Mouse (Mus musculus): ENCODE results near the gene Nav3. TPM values are rescaled to one million over a fixed set of nuclear protein-coding genes. Genes with fewer than 3 reads are reported as not detected.

Nav3 gene
- polyA plus RNA-seq, 1 experiment from 2014 or later, result 10.7 TPM

DNA sequence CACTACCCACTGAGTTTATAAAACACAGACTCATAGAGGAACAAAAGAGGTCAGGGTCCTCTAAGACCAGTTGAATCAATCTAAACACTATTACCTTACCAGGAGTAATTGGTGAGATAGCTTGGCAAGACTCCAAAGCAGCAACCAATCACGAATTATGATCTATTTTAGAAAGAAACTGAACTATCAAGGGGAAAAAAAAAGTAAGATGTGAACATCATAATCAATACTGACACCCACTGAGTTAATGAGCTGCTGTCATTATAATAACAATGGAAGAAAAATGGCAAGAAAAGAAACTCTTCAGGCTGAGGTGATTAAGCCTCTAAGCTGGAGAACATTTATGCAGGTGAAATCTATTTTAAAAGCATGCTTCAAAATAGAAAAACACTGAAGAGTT lies 653.8 kb downstream of the Nav3 start:
- Histone ChIP-seq H3K36me3 (ENCODE audit: control insufficient read depth, insufficient read depth, low read length) (no peaks in the 10 kb centered on the region), H3K4me2 (ENCODE audit: low read depth, low read length) (no peak overlapping the region), H3K4me3 (ENCODE audit: low read depth, low read length) (no peak overlapping the region), H3K9ac (ENCODE audit: low read depth, low read length) (no peak overlapping the region), H3K4me1 (ENCODE audit: control insufficient read depth, insufficient read depth, low read length) (no peaks in the 10 kb centered on the region), H3K27ac (replicated peaks; ENCODE audit: low read depth, low read length) (no peak overlapping the region), H3K9me3 (ENCODE audit: control insufficient read depth, low read length) (no peaks in the 10 kb centered on the region), H3K27me3 (replicated peaks; ENCODE audit: control insufficient read depth, insufficient read depth, low read length) (no peaks in the 10 kb centered on the region)
- ATAC-seq (ENCODE audit: low read depth), result no peak
- 48% methylated on average over 1 of the region's 1 CpGs for WGBS
- DNase-seq (ENCODE audit: low spot score), result no peak

DNA sequence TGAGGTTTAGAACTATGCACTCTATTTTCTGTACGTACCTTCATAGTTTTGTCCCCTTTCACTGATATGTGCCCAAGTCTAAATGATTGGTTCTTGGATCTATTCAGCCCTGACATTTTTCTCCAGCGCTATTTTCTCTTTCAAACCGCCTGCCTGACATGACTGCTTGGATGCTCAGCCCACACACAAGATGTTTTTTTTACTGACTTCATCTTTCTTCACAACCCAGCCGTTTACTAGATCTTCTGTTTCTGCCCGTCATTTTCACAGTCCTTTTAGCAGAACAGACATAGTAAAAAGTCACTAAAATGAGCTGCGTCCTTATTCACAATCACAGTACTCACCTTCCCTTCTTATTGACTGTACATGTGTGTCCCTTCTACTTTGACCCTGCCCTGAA lies 656.8 kb downstream of the Nav3 start:
- ATAC-seq (ENCODE audit: low read depth) (no peak), DNase-seq (ENCODE audit: low spot score) (no peak)
- H3K36me3 ChIP-seq (ENCODE audit: control insufficient read depth, insufficient read depth, low read length), result no peaks in the 10 kb centered on the region
- no peak overlapping the region for H3K27ac ChIP-seq (replicated peaks; ENCODE audit: low read depth, low read length)
- 75% methylated on average over 6 of the region's 6 CpGs for WGBS
- no peak overlapping the region for H3K4me3 ChIP-seq (ENCODE audit: low read depth, low read length)
- H3K27me3 ChIP-seq (replicated peaks; ENCODE audit: control insufficient read depth, insufficient read depth, low read length), result no peaks in the 10 kb centered on the region
- H3K4me2 ChIP-seq (ENCODE audit: low read depth, low read length), result no peak overlapping the region
- no peaks in the 10 kb centered on the region for H3K9me3 ChIP-seq (ENCODE audit: control insufficient read depth, low read length)
- H3K4me1 ChIP-seq (ENCODE audit: control insufficient read depth, insufficient read depth, low read length), result no peaks in the 10 kb centered on the region
- no peak overlapping the region for H3K9ac ChIP-seq (ENCODE audit: low read depth, low read length)

DNA sequence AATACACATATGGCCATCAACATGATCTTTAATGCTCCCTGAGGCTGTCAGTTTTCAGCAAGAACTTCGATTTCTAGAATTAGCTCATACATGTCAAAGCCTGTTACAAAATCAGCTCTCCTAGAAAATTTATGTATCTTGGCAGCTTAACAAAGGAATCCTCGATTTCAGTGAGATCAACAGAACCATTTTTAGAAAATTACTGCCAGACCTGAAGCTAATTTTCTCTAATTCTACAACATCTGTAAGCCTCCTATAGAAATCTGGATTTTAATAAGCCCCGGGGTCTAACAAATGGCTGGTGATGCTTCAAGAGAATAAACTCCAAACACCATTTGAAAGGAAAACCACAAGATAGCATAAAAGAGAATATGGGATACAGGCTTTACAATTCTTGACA lies 659.0 kb downstream of the Nav3 start:
- no peak overlapping the region for H3K4me3 ChIP-seq (ENCODE audit: low read depth, low read length)
- DNase-seq (ENCODE audit: low spot score) (peak; percentile 71), ATAC-seq (ENCODE audit: low read depth) (no peak)
- 0 out of 2 replicates have a peak overlapping the region, but pooled peaks have one; percentile 11 for H3K27ac ChIP-seq (replicated peaks; ENCODE audit: low read depth, low read length)
- no peaks in the 10 kb centered on the region for H3K27me3 ChIP-seq (replicated peaks; ENCODE audit: control insufficient read depth, insufficient read depth, low read length)
- H3K4me1 ChIP-seq (ENCODE audit: control insufficient read depth, insufficient read depth, low read length), result no peaks in the 10 kb centered on the region
- 30% methylated on average over 3 of the region's 3 CpGs for WGBS
- no peaks in the 10 kb centered on the region for H3K36me3 ChIP-seq (ENCODE audit: control insufficient read depth, insufficient read depth, low read length)
- H3K9me3 ChIP-seq (ENCODE audit: control insufficient read depth, low read length), result no peaks in the 10 kb centered on the region
- H3K4me2 ChIP-seq (ENCODE audit: low read depth, low read length), result no peak overlapping the region
- H3K9ac ChIP-seq (ENCODE audit: low read depth, low read length), result no peak overlapping the region

DNA sequence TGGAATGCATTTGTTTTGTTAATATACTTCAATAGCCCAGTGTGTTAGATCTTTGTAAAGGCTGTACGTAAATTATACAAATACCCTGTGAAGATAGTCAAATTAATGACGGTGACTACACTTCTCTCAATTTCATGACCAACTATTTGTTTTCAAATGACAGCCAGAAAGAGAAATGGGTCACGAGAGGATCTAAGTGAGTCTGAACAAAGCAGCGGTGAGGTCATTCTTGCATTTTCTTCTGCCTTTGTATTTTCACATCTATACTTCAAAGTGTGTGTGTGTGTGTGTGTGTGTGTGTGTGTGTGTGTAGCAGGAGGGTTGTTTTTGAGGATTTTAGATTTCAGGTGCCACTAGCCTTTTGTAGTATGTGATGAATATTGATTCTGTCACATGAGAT lies 662.5 kb downstream of the Nav3 start:
- WGBS, result 79% methylated on average over 4 of the region's 4 CpGs

DNA sequence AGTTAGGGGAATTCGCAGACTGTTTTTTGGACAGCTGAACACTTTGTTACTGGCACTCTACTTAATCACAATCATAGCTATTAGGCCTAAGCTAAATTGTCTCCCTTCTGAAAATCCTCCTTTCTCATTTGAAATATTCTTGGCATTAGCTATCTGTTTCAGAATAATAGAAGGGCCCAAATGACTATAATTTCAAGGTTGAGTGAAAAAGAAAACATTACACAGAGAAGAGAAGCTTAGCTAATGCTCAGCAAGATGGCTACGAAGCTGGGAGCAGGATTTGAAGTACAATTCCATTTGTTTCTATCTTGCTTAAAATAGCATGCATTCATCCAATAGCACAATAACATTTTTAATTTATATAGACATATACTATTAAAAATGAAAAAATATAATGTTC lies 667.3 kb downstream of the Nav3 start:
- ATAC-seq (ENCODE audit: low read depth) (no peak), DNase-seq (ENCODE audit: low spot score) (no peak)
- H3K27ac ChIP-seq (replicated peaks; ENCODE audit: low read depth, low read length), result no peak overlapping the region
- no peak overlapping the region for H3K4me2 ChIP-seq (ENCODE audit: low read depth, low read length)
- WGBS, result 77% methylated on average over 2 of the region's 2 CpGs
- no peaks in the 10 kb centered on the region for H3K36me3 ChIP-seq (ENCODE audit: control insufficient read depth, insufficient read depth, low read length)
- H3K9me3 ChIP-seq (ENCODE audit: control insufficient read depth, low read length), result no peaks in the 10 kb centered on the region
- no peaks in the 10 kb centered on the region for H3K27me3 ChIP-seq (replicated peaks; ENCODE audit: control insufficient read depth, insufficient read depth, low read length)
- no peak overlapping the region for H3K4me3 ChIP-seq (ENCODE audit: low read depth, low read length)
- H3K4me1 ChIP-seq (ENCODE audit: control insufficient read depth, insufficient read depth, low read length), result no peaks in the 10 kb centered on the region
- no peak overlapping the region for H3K9ac ChIP-seq (ENCODE audit: low read depth, low read length)

More for the DNA sequence above, 662.5 kb downstream of the Nav3 start:
- Histone ChIP-seq H3K9ac (ENCODE audit: low read depth, low read length) (no peak overlapping the region), H3K4me2 (ENCODE audit: low read depth, low read length) (no peak overlapping the region), H3K27ac (replicated peaks; ENCODE audit: low read depth, low read length) (no peak overlapping the region), H3K27me3 (replicated peaks; ENCODE audit: control insufficient read depth, insufficient read depth, low read length) (no peaks in the 10 kb centered on the region), H3K4me3 (ENCODE audit: low read depth, low read length) (no peak overlapping the region), H3K9me3 (ENCODE audit: control insufficient read depth, low read length) (no peaks in the 10 kb centered on the region), H3K4me1 (ENCODE audit: control insufficient read depth, insufficient read depth, low read length) (no peaks in the 10 kb centered on the region), H3K36me3 (ENCODE audit: control insufficient read depth, insufficient read depth, low read length) (no peaks in the 10 kb centered on the region)
- ATAC-seq (ENCODE audit: low read depth) (no peak), DNase-seq (ENCODE audit: low spot score) (no peak)

DNA sequence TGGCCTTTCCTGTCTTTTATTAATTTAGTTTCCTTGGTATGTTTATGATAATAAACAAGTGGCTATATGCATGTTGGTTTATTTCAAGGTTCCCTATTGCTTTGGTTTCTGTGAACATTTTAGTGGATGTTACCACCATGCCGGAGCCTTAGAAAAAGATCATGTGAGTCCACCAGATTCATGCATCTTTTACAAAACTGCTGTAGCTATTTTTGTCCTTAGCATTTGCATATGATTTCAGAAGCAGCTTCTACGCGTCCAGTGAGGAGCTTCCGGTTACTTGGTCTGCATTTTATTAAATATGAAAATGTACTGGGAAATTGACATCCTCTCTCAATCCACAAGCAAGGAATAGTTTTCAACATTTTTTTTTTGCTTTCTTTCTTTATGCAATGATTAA lies 676.9 kb downstream of the Nav3 start:
- no peaks in the 10 kb centered on the region for H3K27me3 ChIP-seq (replicated peaks; ENCODE audit: control insufficient read depth, insufficient read depth, low read length)
- no peak overlapping the region for H3K9ac ChIP-seq (ENCODE audit: low read depth, low read length)
- 72% methylated on average over 4 of the region's 4 CpGs for WGBS
- no peaks in the 10 kb centered on the region for H3K36me3 ChIP-seq (ENCODE audit: control insufficient read depth, insufficient read depth, low read length)
- no peak overlapping the region for H3K4me2 ChIP-seq (ENCODE audit: low read depth, low read length)
- H3K4me1 ChIP-seq (ENCODE audit: control insufficient read depth, insufficient read depth, low read length), result no peaks in the 10 kb centered on the region
- H3K27ac ChIP-seq (replicated peaks; ENCODE audit: low read depth, low read length), result no peak overlapping the region
- ATAC-seq (ENCODE audit: low read depth) (no peak), DNase-seq (ENCODE audit: low spot score) (no peak)
- no peaks in the 10 kb centered on the region for H3K9me3 ChIP-seq (ENCODE audit: control insufficient read depth, low read length)
- no peak overlapping the region for H3K4me3 ChIP-seq (ENCODE audit: low read depth, low read length)

DNA sequence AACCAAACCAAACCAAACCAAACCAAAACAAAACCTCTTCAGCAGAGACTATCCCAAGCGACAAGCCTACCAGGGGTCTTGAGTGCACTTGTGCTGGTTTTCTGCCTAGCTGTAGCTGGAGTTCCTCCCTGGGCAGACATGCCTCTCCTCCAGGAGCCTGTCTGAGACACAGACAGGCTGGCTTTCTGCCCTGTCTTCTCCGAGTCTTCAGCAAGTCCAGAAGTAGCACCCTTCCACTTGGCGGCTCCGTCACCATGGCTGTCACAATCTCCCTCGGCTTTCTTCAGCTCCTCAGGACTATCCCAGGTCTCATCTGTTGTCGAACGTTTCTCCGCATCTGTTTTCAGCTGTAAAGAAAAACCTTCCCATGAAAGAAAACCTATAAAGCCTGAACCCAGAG lies 686.9 kb downstream of the Nav3 start:
- 88% methylated on average over 8 of the region's 8 CpGs for WGBS
- DNase-seq (ENCODE audit: low spot score) (no peak), ATAC-seq (ENCODE audit: low read depth) (no peak)

DNA sequence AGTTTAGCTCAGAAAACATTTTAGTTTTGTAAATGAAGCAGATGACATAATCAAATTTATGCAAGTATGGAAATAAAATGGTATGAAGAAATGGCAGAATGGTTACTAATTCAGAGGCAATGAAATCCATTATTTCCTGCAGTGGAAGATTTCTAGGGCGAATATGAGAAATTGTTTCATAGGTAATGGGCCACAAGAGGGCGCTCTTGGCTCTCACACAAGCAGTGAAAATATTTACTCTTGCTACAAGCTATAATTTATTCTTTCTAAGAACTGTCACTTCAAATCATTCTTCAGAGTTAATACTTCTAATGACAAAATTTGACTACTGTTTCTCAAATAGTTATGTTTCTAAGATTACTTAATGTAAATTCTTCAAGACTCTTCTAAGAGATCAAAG lies 690.4 kb downstream of the Nav3 start:
- 5% methylated on average over 2 of the region's 2 CpGs for WGBS
- H3K36me3 ChIP-seq (ENCODE audit: control insufficient read depth, insufficient read depth, low read length), result no peaks in the 10 kb centered on the region
- no peak overlapping the region for H3K4me2 ChIP-seq (ENCODE audit: low read depth, low read length)
- no peak for ATAC-seq (ENCODE audit: low read depth)
- no peaks in the 10 kb centered on the region for H3K4me1 ChIP-seq (ENCODE audit: control insufficient read depth, insufficient read depth, low read length)
- DNase-seq (ENCODE audit: low spot score), result peak; percentile 75
- H3K4me3 ChIP-seq (ENCODE audit: low read depth, low read length), result no peak overlapping the region
- H3K9me3 ChIP-seq (ENCODE audit: control insufficient read depth, low read length), result no peaks in the 10 kb centered on the region
- no peak overlapping the region for H3K9ac ChIP-seq (ENCODE audit: low read depth, low read length)
- no peak overlapping the region for H3K27ac ChIP-seq (replicated peaks; ENCODE audit: low read depth, low read length)
- no peaks in the 10 kb centered on the region for H3K27me3 ChIP-seq (replicated peaks; ENCODE audit: control insufficient read depth, insufficient read depth, low read length)

More for the DNA sequence above, 686.9 kb downstream of the Nav3 start:
- no peak overlapping the region for H3K4me3 ChIP-seq (ENCODE audit: low read depth, low read length)
- H3K9ac ChIP-seq (ENCODE audit: low read depth, low read length), result no peak overlapping the region
- no peaks in the 10 kb centered on the region for H3K4me1 ChIP-seq (ENCODE audit: control insufficient read depth, insufficient read depth, low read length)
- H3K27ac ChIP-seq (replicated peaks; ENCODE audit: low read depth, low read length), result no peak overlapping the region
- H3K36me3 ChIP-seq (ENCODE audit: control insufficient read depth, insufficient read depth, low read length), result no peaks in the 10 kb centered on the region
- no peaks in the 10 kb centered on the region for H3K9me3 ChIP-seq (ENCODE audit: control insufficient read depth, low read length)
- no peaks in the 10 kb centered on the region for H3K27me3 ChIP-seq (replicated peaks; ENCODE audit: control insufficient read depth, insufficient read depth, low read length)
- H3K4me2 ChIP-seq (ENCODE audit: low read depth, low read length), result no peak overlapping the region

DNA sequence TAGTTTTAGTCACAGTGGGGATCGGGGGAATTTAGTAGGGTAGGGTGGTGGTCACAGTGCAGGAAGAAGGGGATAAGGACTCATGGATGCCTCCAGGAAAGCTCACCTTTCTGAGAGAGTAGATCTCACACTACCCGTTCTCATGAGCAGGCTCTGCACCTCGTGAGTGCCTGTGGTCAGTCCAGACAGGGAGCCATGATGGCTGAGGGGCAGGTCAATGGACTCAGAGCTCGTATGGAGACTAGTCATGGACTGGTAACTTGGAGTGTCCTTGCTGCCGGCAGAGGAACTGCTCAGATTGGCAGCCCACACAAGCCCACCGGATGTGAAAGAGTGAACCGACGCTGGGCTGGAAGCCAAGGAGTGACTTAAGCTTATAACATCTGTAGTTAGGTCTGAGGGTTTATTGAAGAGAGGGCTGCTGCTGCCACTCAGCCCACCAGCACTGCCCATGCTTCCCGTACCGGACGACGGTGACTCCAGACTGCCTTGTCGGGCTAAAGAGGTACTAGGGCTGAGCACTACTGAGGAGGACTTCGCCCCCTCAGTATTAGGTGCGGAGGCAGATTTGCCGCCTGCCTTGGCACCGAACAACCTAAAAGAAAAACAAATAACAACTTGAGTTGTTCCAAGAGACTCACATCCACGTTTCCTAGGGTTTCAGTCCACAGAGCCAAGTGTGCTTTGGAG lies 691.4 kb downstream of the Nav3 start:
- H3K4me2 ChIP-seq (ENCODE audit: low read depth, low read length), result no peak overlapping the region

More for the DNA sequence above, 691.4 kb downstream of the Nav3 start:
- no peak overlapping the region for H3K27ac ChIP-seq (replicated peaks; ENCODE audit: low read depth, low read length)
- no peaks in the 10 kb centered on the region for H3K27me3 ChIP-seq (replicated peaks; ENCODE audit: control insufficient read depth, insufficient read depth, low read length)
- DNase-seq (ENCODE audit: low spot score), result peak; percentile 52
- no peak overlapping the region for H3K4me3 ChIP-seq (ENCODE audit: low read depth, low read length)
- no peak overlapping the region for H3K9ac ChIP-seq (ENCODE audit: low read depth, low read length)
- H3K36me3 ChIP-seq (ENCODE audit: control insufficient read depth, insufficient read depth, low read length), result no peaks in the 10 kb centered on the region
- no peaks in the 10 kb centered on the region for H3K4me1 ChIP-seq (ENCODE audit: control insufficient read depth, insufficient read depth, low read length)
- no peak for ATAC-seq (ENCODE audit: low read depth)
- no peaks in the 10 kb centered on the region for H3K9me3 ChIP-seq (ENCODE audit: control insufficient read depth, low read length)
- 74% methylated on average over 18 of the region's 18 CpGs for WGBS

All from embryonic facial prominence, embryonic 14.5 days (tissue).